Mouse (Mus musculus) testis, postnatal 10 days (tissue): ENCODE results near the gene Malsu1.

ENCODE experiments used
- DNase-seq: peaks from one replicate; pipeline ENCODE4 v3.0.0; 2021; ENCODE audit warnings: low spot score

Malsu1 gene

DNA sequence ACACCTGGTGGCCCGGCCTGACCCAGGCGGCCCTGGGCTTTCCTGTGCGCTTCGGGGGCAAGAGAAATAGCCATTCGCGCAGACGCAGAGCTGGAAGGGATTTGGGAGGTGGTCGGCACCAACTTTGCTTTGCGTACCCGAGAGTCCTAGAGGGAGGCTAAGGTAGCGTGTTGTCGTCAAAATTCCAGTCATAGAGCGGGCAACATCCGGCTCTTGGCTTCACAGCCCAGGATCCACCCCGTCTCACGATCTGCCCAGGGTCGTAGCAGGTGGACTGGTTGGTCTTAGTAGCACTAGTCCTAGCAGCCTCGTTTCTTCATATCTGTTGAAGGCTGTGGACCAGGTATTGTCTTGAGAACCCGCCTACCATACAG, 509 bp downstream of the Malsu1 start:
- no peak for DNase-seq

GRCm38 (mm10) chr6:49077894-49078293, 4.3 kb downstream of the Malsu1 start:
- no peak for DNase-seq

DNA sequence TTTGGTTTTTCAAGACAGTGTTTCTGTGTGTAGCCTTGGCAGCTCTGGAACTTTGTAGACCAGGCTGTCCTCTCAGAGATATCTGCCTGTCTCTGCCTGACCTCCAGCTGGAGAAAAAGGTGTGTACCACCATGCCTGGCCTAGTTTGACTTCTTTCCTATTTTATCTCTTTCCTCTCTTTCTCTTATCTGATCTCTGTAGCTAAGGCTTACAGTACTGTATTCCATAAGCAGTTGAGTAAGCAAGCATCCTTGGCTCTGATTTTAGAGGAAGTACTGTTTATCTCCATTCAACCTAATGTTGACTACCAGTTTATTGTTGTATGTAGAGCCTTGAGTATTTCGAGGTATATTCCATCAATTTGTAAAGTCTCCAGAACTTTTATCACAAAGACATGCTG, 5.7 kb downstream of the Malsu1 start:
- no peak for DNase-seq

GRCm38 (mm10) chr6:49083008-49083407, 9.4 kb downstream of the Malsu1 start:
- no peak for DNase-seq

DNA sequence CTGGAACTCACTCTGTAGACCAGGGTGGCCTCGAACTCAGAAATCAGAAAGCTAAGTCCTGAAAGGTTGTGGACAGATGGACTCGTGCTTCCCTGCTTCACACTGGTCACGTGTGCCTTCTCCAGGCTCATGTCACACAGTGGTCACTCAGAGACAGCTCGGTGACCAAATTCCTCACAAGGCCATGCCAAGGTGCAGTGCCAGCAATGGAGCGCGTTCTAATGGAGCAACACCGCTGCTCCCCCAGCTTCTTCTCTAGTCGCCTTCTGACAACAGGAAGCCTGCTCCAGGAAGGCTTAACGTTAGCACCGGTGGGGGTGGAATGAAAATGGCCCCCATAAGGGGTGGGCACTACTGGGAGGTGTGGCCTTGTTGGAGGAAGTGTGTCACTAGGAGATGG, 21.4 kb downstream of the Malsu1 start:
- DNase-seq = no peak

GRCm38 (mm10) chr6:49096421-49096820, 22.8 kb downstream of the Malsu1 start:
- no peak for DNase-seq

GRCm38 (mm10) chr6:49096933-49097461, 23.4 kb downstream of the Malsu1 start:
- DNase-seq = peak; percentile 78

GRCm38 (mm10) chr6:49097596-49098110, 24.1 kb downstream of the Malsu1 start:
- DNase-seq = no peak

DNA sequence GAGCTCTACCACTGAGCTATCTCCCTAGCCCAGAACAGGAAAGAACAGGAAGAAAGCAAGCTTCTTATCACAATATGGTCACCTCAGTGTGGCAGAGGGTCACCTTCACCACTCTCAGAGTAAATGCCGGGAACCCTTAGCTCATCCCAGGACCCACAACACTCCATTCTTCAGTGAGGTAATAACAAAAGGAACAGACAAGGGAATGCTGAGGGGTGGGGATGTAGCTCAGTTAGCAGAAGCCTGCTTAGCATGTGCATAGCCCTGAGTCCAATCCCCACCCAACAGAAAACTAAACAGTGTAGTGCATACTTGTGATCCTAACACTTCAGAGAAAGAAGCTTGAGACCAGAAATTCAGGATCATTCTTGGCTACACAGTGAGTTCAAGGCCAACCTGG, 25.5 kb downstream of the Malsu1 start:
- no peak for DNase-seq

- no peak for DNase-seq
Observed at GRCm38 (mm10) chr6:49106746-49107500, 33.3 kb downstream of the Malsu1 start.

- DNase-seq = no peak
Observed at GRCm38 (mm10) chr6:49109196-49109595, 35.6 kb downstream of the Malsu1 start.

- DNase-seq = no peak
Observed at GRCm38 (mm10) chr6:49113895-49114294, 40.3 kb downstream of the Malsu1 start.

GRCm38 (mm10) chr6:49114457-49114856, 40.9 kb downstream of the Malsu1 start:
- DNase-seq = no peak

DNA sequence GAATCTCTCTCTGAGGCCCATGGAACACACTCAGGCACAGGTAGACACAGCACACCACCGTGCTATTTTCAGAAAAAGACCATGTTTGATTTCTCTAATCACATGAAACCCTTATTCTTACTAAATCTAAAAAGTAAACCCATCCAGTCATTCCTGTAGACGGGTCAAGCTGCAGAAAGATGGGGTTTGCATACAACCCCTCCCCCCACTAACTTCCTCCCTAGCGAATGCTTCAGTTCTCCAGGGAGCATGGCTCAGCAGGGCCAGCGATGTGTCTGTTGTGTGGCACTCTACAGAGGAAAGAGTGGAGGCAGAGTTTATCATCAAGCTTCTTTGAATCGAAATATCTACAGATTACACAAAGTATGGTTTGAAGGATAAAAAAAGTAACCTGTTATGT, 42.0 kb downstream of the Malsu1 start:
- DNase-seq = no peak

DNA sequence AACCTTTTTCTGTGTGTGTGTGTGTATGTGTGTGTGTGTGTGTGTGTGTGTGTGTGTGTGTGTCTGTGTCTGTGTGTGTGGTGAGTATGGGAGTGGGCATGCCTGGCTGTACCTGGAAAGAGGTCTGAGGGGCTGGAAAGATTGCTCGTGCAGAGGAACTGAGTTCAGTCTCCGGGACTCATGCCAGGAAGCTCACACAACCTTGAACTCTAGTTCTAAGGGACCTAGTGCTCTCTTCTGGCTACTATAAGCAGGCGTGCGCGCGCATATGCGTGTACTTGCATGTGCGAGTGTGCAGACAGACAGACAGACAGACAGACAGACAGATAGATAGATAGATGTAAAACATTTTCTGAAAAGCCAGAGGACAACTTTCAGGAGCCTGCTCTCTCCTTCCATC, 42.6 kb downstream of the Malsu1 start:
- peak; percentile 60 for DNase-seq

DNA sequence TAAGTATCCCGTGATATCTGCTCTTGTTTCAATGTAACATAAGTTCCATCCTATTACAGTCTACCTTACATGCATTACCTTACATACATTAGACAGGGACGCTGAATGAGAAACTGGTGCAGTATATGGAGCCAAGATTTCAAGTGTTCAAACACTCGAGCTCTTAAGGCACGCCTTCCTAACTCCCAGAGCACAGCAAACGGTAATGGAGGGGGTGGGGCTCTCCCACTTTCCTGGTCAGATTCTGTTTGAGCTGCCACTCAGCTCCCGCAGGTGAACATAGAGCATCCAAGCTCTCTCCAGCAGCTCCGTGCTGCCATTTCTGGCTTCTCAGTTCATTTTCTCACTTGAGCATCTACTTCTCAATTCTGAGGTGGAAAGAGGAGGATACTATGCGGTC, 44.9 kb downstream of the Malsu1 start:
- no peak for DNase-seq

- no peak for DNase-seq
Observed at GRCm38 (mm10) chr6:49119462-49120135, 46.0 kb downstream of the Malsu1 start.

DNA sequence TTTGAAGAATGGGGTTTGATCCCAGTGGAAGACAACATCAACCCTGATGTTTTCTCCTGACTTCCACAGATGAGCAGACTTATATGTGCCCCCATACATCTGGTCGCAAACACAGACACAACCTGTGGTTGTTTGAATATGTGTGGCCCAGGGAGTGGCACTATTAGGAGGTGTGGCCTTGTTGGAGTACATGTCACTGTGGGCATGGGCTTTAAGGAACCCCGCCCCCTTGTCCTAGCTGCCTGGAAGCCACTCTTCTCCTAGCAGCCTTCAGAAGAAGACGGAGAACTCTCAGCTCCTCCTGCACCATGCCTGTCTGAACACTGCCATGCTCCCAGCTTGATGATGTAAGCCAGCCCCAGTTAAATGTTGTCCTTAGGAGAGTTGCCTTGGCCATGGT, 46.8 kb downstream of the Malsu1 start:
- no peak for DNase-seq

GRCm38 (mm10) chr6:49130328-49130727, 56.7 kb downstream of the Malsu1 start:
- DNase-seq = no peak

- DNase-seq = no peak
Observed at GRCm38 (mm10) chr6:49131855-49132254, 58.3 kb downstream of the Malsu1 start.

- no peak for DNase-seq
Observed at GRCm38 (mm10) chr6:49132352-49133090, 58.9 kb downstream of the Malsu1 start.
